Mouse (Mus musculus): Measurements from ENCODE around the gene Tex2. TPM values are rescaled to one million over a fixed set of nuclear protein-coding genes. Genes with fewer than 3 reads are reported as not detected.
A peak's percentile ranks its signal among the peaks of the same experiment; 100 is the strongest.

The Tex2 gene
- total and polyA plus RNA-seq, 3 experiments: 4.0 to 5.0 (median 4.5) TPM

- H3K4me1 ChIP-seq (ENCODE audit: control insufficient read depth in 1 of 2, insufficient read depth in 2 of 2): peaks cover 25 to 84% of the 10 kb centered on the region in 2 experiments
- peak; percentile 59 for TF ChIP-seq ZNF384 (IDR thresholded peaks at IDR 0.05; ENCODE audit: low read depth, low read length)
- TF ChIP-seq NELFE (IDR thresholded peaks at IDR 0.05; ENCODE audit: low read depth, low read length): no peak
- dilution Hi-C loops (cut with MboI; ENCODE audit: extremely low pct_ligation_motif_present, extremely low pct_unique_long_range_greater_than_20kb, low sequenced_read_pairs): no loop called here
Measured at GRCm38 (mm10) chr11:106662634-106663407, 49.6 kb upstream of the Tex2 start.

GRCm38 (mm10) chr11:106660453-106661081, 47.3 kb upstream of the Tex2 start:
- H3K27me3 ChIP-seq (replicated peaks): no peaks in the 10 kb centered on the region
- peaks cover 14 to 78% of the 10 kb centered on the region in 2 experiments for H3K4me1 ChIP-seq (ENCODE audit: control insufficient read depth in 1 of 2, insufficient read depth in 2 of 2)
- dilution Hi-C loops (cut with MboI; ENCODE audit: extremely low pct_ligation_motif_present, extremely low pct_unique_long_range_greater_than_20kb, low sequenced_read_pairs) (no loop called here), in situ Hi-C loops (cut with MboI; ENCODE audit: low pct_ligation_motif_present, low pct_unique_long_range_greater_than_20kb, low sequenced_read_pairs) (no loop called here)
- no peaks in the 10 kb centered on the region for H3K9me3 ChIP-seq (replicated peaks; ENCODE audit: low read length)
- no peaks in the 10 kb centered on the region for H3K79me2 ChIP-seq (replicated peaks; ENCODE audit: control insufficient read depth, extremely low read depth, insufficient read depth, poor library complexity, severe bottlenecking)
- no peak overlapping the region for H3K4me2 ChIP-seq (ENCODE audit: insufficient read depth, low read depth, poor library complexity, severe bottlenecking)
- H3K9ac ChIP-seq (ENCODE audit: insufficient read depth, low read depth): no peak overlapping the region
- H3K36me3 ChIP-seq (replicated peaks in 1 of 2; ENCODE audit: control insufficient read depth in 1 of 2, insufficient read depth in 1 of 2, low read length in 1 of 2): peaks cover 7 to 31% of the 10 kb centered on the region in 2 experiments
- no peak for DNase-seq (ENCODE audit: extremely low read depth)
- no peak overlapping the region for H3K27ac ChIP-seq (ENCODE audit: insufficient read depth, low read depth)
- H3K4me3 ChIP-seq (replicated peaks in 1 of 3; ENCODE audit: low read depth in 2 of 3, low read length in 2 of 3, poor library complexity in 1 of 3): no peak overlapping the region
- no peak for TF ChIP-seq POLR2A (IDR thresholded peaks at IDR 0.05; ENCODE audit: low read depth, low read length)
- no peak for TF ChIP-seq KAT2A (IDR thresholded peaks at IDR 0.05; ENCODE audit: insufficient replicate concordance, low read length)
- no peak for TF ChIP-seq GABPA (IDR thresholded peaks at IDR 0.05; ENCODE audit: insufficient replicate concordance, low read depth, low read length)
- no peak for TF ChIP-seq MXI1 (IDR thresholded peaks at IDR 0.05; ENCODE audit: low read depth, low read length)
- no peak for TF ChIP-seq ZMIZ1 (IDR thresholded peaks at IDR 0.05; ENCODE audit: low read depth, low read length)
- no peak for TF ChIP-seq MYC (IDR thresholded peaks at IDR 0.05; ENCODE audit: low read depth, low read length)
- no peak for TF ChIP-seq USF1 (IDR thresholded peaks at IDR 0.05; ENCODE audit: low read depth, low read length)
- TF ChIP-seq USF2 (conservative IDR thresholded peaks at IDR 0.05; ENCODE audit: low read depth, low read length): no peak
- TF ChIP-seq HCFC1 (IDR thresholded peaks at IDR 0.05; ENCODE audit: low read depth, low read length): no peak
- no peak for TF ChIP-seq PAX5 (IDR thresholded peaks at IDR 0.05; ENCODE audit: low read length)

More at GRCm38 (mm10) chr11:106662634-106663407, 49.6 kb upstream of the Tex2 start:
- no peak for DNase-seq (ENCODE audit: extremely low read depth)
- Histone ChIP-seq H3K9ac (ENCODE audit: insufficient read depth, low read depth) (no peak overlapping the region), H3K27me3 (replicated peaks) (no peaks in the 10 kb centered on the region), H3K79me2 (replicated peaks; ENCODE audit: control insufficient read depth, extremely low read depth, insufficient read depth, poor library complexity, severe bottlenecking) (no peaks in the 10 kb centered on the region), H3K4me3 (replicated peaks in 1 of 3; ENCODE audit: low read depth in 2 of 3, low read length in 2 of 3, poor library complexity in 1 of 3) (no peak overlapping the region), H3K9me3 (replicated peaks; ENCODE audit: low read length) (no peaks in the 10 kb centered on the region), H3K27ac (ENCODE audit: insufficient read depth, low read depth) (no peak overlapping the region), H3K36me3 (replicated peaks in 1 of 2; ENCODE audit: control insufficient read depth in 1 of 2, insufficient read depth in 1 of 2, low read length in 1 of 2) (peaks cover 7 to 30% of the 10 kb centered on the region in 2 experiments), H3K4me2 (ENCODE audit: insufficient read depth, low read depth, poor library complexity, severe bottlenecking) (no peak overlapping the region)
- in situ Hi-C loops (cut with MboI; ENCODE audit: low pct_ligation_motif_present, low pct_unique_long_range_greater_than_20kb, low sequenced_read_pairs): no loop called here

All from CH12.LX (cell line).